Mouse (Mus musculus) midbrain, embryonic 16.5 days (tissue): Measurements from ENCODE around the gene Rabl2. TPM values are rescaled to one million over a fixed set of nuclear protein-coding genes. Genes with fewer than 3 reads are reported as not detected.
A peak's percentile ranks its signal among the peaks of the same experiment; 100 is the strongest.

Experiments used
- ATAC-seq: fragments of 200-750 bp; cut with Nextera tagmentation; 2 replicates; pipeline ENCODE4 v1.8.0; 2017; ENCODE audit warnings: moderate TSS enrichment
- H3K27ac ChIP-seq: fragments of 300-500 bp; sonication (generic); 2 replicates; pipeline ENCODE4 v1.5.1; 2014; ENCODE audit warnings: mild to moderate bottlenecking, low read length, mixed read lengths
- H3K27me3 ChIP-seq: fragments of 300-500 bp; sonication (generic); 2 replicates; pipeline ENCODE4 v1.6.1; 2014; ENCODE audit warnings: low read depth, low read length, mixed read lengths; ENCODE audit not compliant: control insufficient read depth, insufficient read depth
- H3K36me3 ChIP-seq: fragments of 300-500 bp; sonication (generic); 2 replicates; pipeline ENCODE4 v1.6.1; 2014; ENCODE audit warnings: mild to moderate bottlenecking, low read length, moderate library complexity, mixed read lengths; ENCODE audit not compliant: control insufficient read depth, insufficient read depth
- H3K4me1 ChIP-seq: fragments of 300-500 bp; sonication (generic); 2 replicates; pipeline ENCODE4 v1.6.1; 2014; ENCODE audit warnings: mild to moderate bottlenecking, low read length, mixed read lengths; ENCODE audit not compliant: control insufficient read depth, insufficient read depth
- H3K4me2 ChIP-seq: fragments of 300-500 bp; sonication (generic); 2 replicates; pipeline ENCODE4 v1.6.1; 2014; ENCODE audit warnings: mild to moderate bottlenecking, low read length, mixed read lengths
- H3K4me3 ChIP-seq: fragments of 300-500 bp; sonication (generic); 2 replicates; pipeline ENCODE4 v1.5.1; 2014; ENCODE audit warnings: low read depth, mild to moderate bottlenecking, low read length, moderate library complexity, mixed read lengths
- H3K9ac ChIP-seq: fragments of 300-500 bp; sonication (generic); 2 replicates; pipeline ENCODE4 v1.6.1; 2014; ENCODE audit warnings: low read depth, low read length, mixed read lengths
- H3K9me3 ChIP-seq: fragments of 300-500 bp; sonication (generic); replicated peaks from 2 replicates; pipeline ENCODE4 v1.6.1; 2014; ENCODE audit warnings: mild to moderate bottlenecking, low read length, mixed read lengths; ENCODE audit not compliant: control insufficient read depth, poor library complexity, severe bottlenecking
- WGBS: fragments of 180-500 bp; shearing (Covaris S2); extraction: QIAGEN DNeasy Blood & Tissue Kit; methylation state at CpG from one replicate; pipeline ENCODE4 v1.1.7; 2014; 5-methylcytosine and 5-hydroxymethylcytosine counted together
- polyA plus RNA-seq: library from polyadenylated mRNA; unstranded; fragments of >200 nt; fragmentation: Nextera tagmentation; extraction: Ambion mirVana; gene quantifications from 2 replicates; pipeline ENCODE4 v1.2.1, GENCODE M21; 2015

The Rabl2 gene
- polyA plus RNA-seq, 1 experiment from 2014 or later = 95.5 TPM

DNA sequence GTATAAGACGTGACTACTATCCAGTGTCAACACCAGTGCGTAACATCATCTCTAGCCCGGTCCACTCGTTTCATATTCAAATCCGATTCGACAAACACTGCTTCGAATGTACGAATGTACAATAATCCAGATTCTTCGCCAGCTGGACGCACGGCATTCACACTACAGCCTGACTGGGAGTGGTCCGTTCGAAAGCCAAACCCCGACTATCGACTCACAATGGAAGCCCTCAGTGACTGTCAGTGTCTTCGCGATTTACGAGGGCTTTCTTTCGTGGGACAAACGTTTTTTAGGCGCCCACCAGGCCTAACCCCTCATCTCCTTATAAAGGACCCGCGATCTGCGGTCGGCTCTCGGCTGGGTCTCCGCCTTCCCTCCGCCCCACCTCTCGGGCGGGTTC, 406 bp downstream of the Rabl2 start:
- no peaks in the 10 kb centered on the region for H3K9me3 ChIP-seq
- peak overlapping the region; percentile 94 for H3K4me2 ChIP-seq
- peaks cover 7% of the 10 kb centered on the region; the same call in 1 of the 2 replicates for H3K36me3 ChIP-seq
- H3K9ac ChIP-seq = peak overlapping the region; percentile 79
- no peaks in the 10 kb centered on the region for H3K27me3 ChIP-seq
- H3K4me3 ChIP-seq = peak overlapping the region; percentile 70
- peak; percentile 21 for ATAC-seq
- peak overlapping the region; percentile 87 for H3K27ac ChIP-seq
- WGBS = 1% methylated on average over 30 of the region's 30 CpGs
- H3K4me1 ChIP-seq = peaks cover 19% of the 10 kb centered on the region

- peaks cover 19% of the 10 kb centered on the region for H3K4me1 ChIP-seq
- 82% methylated on average over 5 of the region's 5 CpGs for WGBS
- no peak for ATAC-seq
- H3K36me3 ChIP-seq = peaks cover 7% of the 10 kb centered on the region; the same call in 1 of the 2 replicates
- H3K27me3 ChIP-seq = no peaks in the 10 kb centered on the region
- no peak overlapping the region for H3K27ac ChIP-seq
- H3K4me3 ChIP-seq = no peak overlapping the region
- no peaks in the 10 kb centered on the region for H3K9me3 ChIP-seq
- no peak overlapping the region for H3K4me2 ChIP-seq
- H3K9ac ChIP-seq = no peak overlapping the region
Measured at GRCm38 (mm10) chr15:89589146-89589545, 2.6 kb downstream of the Rabl2 start.

GRCm38 (mm10) chr15:89585631-89586030, 6.1 kb downstream of the Rabl2 start:
- no peaks in the 10 kb centered on the region for H3K9me3 ChIP-seq
- no peak overlapping the region for H3K9ac ChIP-seq
- H3K36me3 ChIP-seq = peaks cover 19% of the 10 kb centered on the region
- WGBS = 93% methylated on average over 11 of the region's 11 CpGs
- H3K4me2 ChIP-seq = no peak overlapping the region
- no peak for ATAC-seq
- H3K27me3 ChIP-seq = no peaks in the 10 kb centered on the region
- H3K27ac ChIP-seq = no peak overlapping the region
- H3K4me1 ChIP-seq = peaks cover 9% of the 10 kb centered on the region
- no peak overlapping the region for H3K4me3 ChIP-seq

GRCm38 (mm10) chr15:89585101-89585500, 6.6 kb downstream of the Rabl2 start:
- Histone ChIP-seq H3K4me3 (no peak overlapping the region), H3K4me1 (peaks cover 4% of the 10 kb centered on the region), H3K9me3 (no peaks in the 10 kb centered on the region), H3K4me2 (no peak overlapping the region), H3K27ac (no peak overlapping the region), H3K36me3 (peaks cover 19% of the 10 kb centered on the region), H3K27me3 (no peaks in the 10 kb centered on the region), H3K9ac (no peak overlapping the region)
- no peak for ATAC-seq
- 81% methylated on average over 5 of the region's 5 CpGs for WGBS

DNA sequence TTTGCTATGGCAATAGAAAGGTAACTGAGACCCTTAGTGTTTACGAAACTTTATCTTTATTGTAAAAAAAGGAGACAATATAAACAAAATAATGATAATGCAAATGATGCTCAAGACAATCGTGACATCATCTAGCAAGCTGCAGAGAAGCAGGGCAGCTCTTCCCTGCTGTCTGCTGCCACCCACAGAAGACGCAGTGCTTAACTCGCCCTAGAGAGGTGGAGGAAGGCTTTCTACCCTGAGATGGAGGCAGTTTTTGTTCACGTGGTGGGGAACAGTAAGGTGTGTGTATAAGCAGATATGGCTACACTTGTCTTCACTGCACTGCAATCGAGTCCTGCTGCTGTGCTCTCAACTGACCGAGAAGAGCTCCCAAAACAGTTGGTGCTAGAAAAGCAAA, 9.2 kb downstream of the Rabl2 start:
- ATAC-seq = no peak
- H3K4me2 ChIP-seq = no peak overlapping the region
- no peaks in the 10 kb centered on the region for H3K27me3 ChIP-seq
- H3K36me3 ChIP-seq = peaks cover 15% of the 10 kb centered on the region
- H3K4me3 ChIP-seq = no peak overlapping the region
- WGBS = 91% methylated on average over 7 of the region's 7 CpGs
- no peaks in the 10 kb centered on the region for H3K9me3 ChIP-seq
- H3K27ac ChIP-seq = no peak overlapping the region
- no peaks in the 10 kb centered on the region for H3K4me1 ChIP-seq
- H3K9ac ChIP-seq = no peak overlapping the region

DNA sequence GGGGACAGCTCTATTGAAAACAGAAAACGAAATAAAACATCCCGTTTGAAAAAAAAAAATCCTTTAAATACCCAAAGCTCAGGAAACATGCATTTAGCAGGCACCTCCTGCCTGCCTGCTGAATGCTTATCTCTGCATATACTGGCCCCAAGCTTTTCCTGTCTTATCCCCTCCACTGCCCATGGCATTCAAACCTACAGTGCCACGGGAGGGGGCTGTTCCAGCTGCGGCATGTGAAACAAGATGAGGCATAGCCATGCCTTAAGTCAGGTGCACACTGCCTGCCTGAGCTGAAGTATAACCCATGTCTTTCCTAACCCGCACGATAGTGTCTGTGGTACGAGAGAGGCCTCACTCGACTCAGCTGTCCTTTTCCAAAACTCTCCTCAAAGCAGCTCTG, 19.6 kb downstream of the Rabl2 start:
- ATAC-seq = no peak
- 74% methylated on average over 8 of the region's 8 CpGs for WGBS
- H3K9me3 ChIP-seq = no peaks in the 10 kb centered on the region

DNA sequence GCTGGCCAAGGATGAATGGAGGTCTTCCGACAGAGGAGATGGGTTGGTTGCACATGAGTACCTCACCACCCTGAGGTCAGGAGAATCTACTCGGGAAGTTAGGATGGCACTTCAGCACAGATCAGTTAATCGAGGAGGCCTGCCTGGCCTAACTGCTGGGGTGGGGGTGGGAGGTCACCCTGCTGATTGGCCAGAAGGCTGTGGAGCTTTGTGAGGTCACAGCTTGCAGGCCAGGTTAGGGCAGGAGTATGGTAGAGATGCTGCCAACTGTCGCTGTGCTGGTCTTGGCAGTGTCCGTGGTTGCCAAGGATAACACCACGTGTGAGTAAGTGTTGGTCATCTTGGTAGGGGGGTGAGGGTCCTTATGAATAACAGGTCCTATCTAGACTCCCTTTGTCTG, 23.6 kb downstream of the Rabl2 start, which contains the start of gene Acr:
Gene Acr (plus strand): TSS at position 213 of the 400 bp plus-strand sequence.
- ATAC-seq = no peak
- Histone ChIP-seq H3K27ac (no peak within 1 kb of the TSS), H3K4me3 (no peak within 1 kb of the TSS), H3K4me2 (no peak within 1 kb of the TSS), H3K36me3 (no peaks in the 10 kb centered on the region), H3K4me1 (no peaks in the 10 kb centered on the region), H3K9me3 (no peaks in the 10 kb centered on the region), H3K27me3 (no peaks in the 10 kb centered on the region), H3K9ac (no peak within 1 kb of the TSS)
- 88% methylated on average over 6 of the region's 6 CpGs for WGBS

More for the DNA sequence above, 19.6 kb downstream of the Rabl2 start:
- H3K36me3 ChIP-seq = no peaks in the 10 kb centered on the region
- no peaks in the 10 kb centered on the region for H3K27me3 ChIP-seq
- H3K4me1 ChIP-seq = no peaks in the 10 kb centered on the region
- no peak overlapping the region for H3K4me3 ChIP-seq
- no peak overlapping the region for H3K4me2 ChIP-seq
- no peak overlapping the region for H3K9ac ChIP-seq
- H3K27ac ChIP-seq = no peak overlapping the region

- Histone ChIP-seq H3K27ac (no peak overlapping the region), H3K27me3 (peaks cover 4% of the 10 kb centered on the region), H3K4me3 (no peak overlapping the region), H3K9me3 (no peaks in the 10 kb centered on the region), H3K36me3 (no peaks in the 10 kb centered on the region), H3K9ac (no peak overlapping the region), H3K4me2 (no peak overlapping the region), H3K4me1 (peaks cover 7% of the 10 kb centered on the region; the same call in 1 of the 2 replicates)
- no peak for ATAC-seq
- WGBS = 36% methylated on average over 10 of the region's 10 CpGs
Measured at GRCm38 (mm10) chr15:89559202-89559731, 32.5 kb downstream of the Rabl2 start.

DNA sequence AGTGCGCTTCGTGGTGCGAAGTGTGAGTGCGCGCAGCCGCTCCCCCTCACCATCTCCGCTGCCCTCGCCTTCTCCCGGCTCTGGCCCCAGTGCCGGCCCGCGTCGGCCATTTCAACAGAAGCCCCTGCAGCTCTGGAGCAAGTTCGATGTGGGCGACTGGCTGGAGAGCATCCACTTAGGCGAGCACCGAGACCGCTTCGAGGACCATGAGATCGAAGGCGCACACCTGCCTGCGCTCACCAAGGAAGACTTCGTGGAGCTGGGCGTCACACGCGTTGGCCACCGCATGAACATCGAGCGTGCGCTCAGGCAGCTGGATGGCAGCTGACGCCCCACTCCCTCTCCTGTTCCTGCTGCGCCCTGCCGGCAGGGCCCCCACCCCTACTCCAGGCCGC, 33.7 kb downstream of the Rabl2 start:
- H3K4me3 ChIP-seq = no peak overlapping the region
- WGBS = 13% methylated on average over 28 of the region's 34 CpGs
- no peak for ATAC-seq

More for the DNA sequence above, 33.7 kb downstream of the Rabl2 start:
- Histone ChIP-seq H3K36me3 (no peaks in the 10 kb centered on the region), H3K4me2 (peak overlapping the region; percentile 20; the same call in 1 of the 2 replicates), H3K27me3 (peaks cover 4% of the 10 kb centered on the region), H3K27ac (no peak overlapping the region), H3K4me1 (peaks cover 7% of the 10 kb centered on the region; the same call in 1 of the 2 replicates), H3K9ac (no peak overlapping the region), H3K9me3 (no peaks in the 10 kb centered on the region)
